Mouse (Mus musculus): ENCODE data around the gene Hoxa11. TPM values are rescaled to one million over a fixed set of nuclear protein-coding genes. Genes with fewer than 3 reads are reported as not detected.

Hoxa11 gene
- polyA plus RNA-seq, 2 experiments: not detected

DNA sequence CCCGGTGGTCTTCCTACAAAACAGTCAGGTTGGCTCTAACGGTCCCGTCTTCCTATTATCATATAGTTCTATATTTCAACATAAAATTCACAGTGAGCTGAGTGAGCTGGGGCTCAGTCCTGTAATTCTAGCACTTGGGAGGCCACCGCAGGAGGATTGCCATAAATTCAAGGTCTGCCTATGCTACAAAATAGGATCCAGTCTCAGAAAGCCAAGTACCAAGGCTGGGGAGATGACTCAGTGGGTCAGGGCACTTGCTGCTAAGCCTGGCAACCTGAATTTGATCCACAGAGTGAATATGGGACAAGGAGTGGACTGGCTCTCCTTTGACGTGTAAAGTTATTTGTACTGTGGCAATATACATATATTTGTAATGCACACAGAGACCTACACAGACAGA, 38.3 kb upstream of the Hoxa11 start:
- H3K9me3 ChIP-seq (ENCODE audit: control insufficient read depth, low read length): no peaks in the 10 kb centered on the region
- TF ChIP-seq CTCF (IDR thresholded peaks at IDR 0.05; ENCODE audit: low read depth): no peak
- TF ChIP-seq EP300 (IDR thresholded peaks at IDR 0.05; ENCODE audit: low read depth): no peak
- H3K9ac ChIP-seq (replicated peaks): no peak overlapping the region
- ATAC-seq (ENCODE audit: insufficient read depth): no peak
- H3K36me3 ChIP-seq (replicated peaks; ENCODE audit: control insufficient read depth, insufficient read depth, low read depth): no peaks in the 10 kb centered on the region
- H3K4me3 ChIP-seq (ENCODE audit: insufficient read depth in 1 of 2, low read depth in 2 of 2, low read length in 2 of 2): no peak overlapping the region
- no peaks in the 10 kb centered on the region for H3K4me1 ChIP-seq (replicated peaks; ENCODE audit: control insufficient read depth in 2 of 2, insufficient read depth in 2 of 2, low read length in 1 of 2)
- no peak overlapping the region for H3K4me2 ChIP-seq (ENCODE audit: low read depth)
- no peaks in the 10 kb centered on the region; the same call in 1 of the 2 replicates for H3K27me3 ChIP-seq (ENCODE audit: control insufficient read depth, insufficient read depth, low read length)
- H3K27ac ChIP-seq: no peak overlapping the region
- no peak for DNase-seq (ENCODE audit: low read depth in 3 of 3, low spot score in 3 of 3)
- WGBS (ENCODE audit: insufficient replicate concordance): 72% methylated on average over 5 of the region's 5 CpGs

DNA sequence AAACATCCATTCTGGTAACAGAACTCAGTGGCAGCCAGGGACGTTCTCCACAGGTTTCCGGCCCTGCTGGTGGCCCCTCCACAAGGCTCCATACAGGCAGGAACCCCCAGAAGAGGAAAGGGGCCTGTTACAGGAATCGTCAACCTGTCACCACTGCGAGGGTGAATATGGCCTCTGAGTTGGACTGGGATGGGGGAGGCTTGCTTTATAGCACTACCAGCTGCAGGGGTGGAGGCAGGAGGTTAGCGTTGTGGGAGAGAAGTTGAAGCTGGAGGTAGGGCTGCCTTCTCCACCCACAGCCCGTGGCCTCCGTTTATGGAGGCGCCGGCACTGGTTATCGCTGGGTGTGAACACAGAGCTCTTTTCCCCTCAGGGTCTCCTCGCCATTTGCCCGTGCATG, 35.5 kb upstream of the Hoxa11 start:
- ATAC-seq (ENCODE audit: insufficient read depth) (no peak), DNase-seq (ENCODE audit: low read depth in 3 of 3, low spot score in 3 of 3) (no peak)
- H3K36me3 ChIP-seq (replicated peaks; ENCODE audit: control insufficient read depth, insufficient read depth, low read depth): no peaks in the 10 kb centered on the region
- 46% methylated on average over 12 of the region's 12 CpGs for WGBS (ENCODE audit: insufficient replicate concordance)
- no peaks in the 10 kb centered on the region for H3K4me1 ChIP-seq (replicated peaks; ENCODE audit: control insufficient read depth in 2 of 2, insufficient read depth in 2 of 2, low read length in 1 of 2)
- H3K27me3 ChIP-seq (ENCODE audit: control insufficient read depth, insufficient read depth, low read length): peaks cover 16% of the 10 kb centered on the region
- no peak overlapping the region for H3K4me2 ChIP-seq (ENCODE audit: low read depth)
- no peaks in the 10 kb centered on the region for H3K9me3 ChIP-seq (ENCODE audit: control insufficient read depth, low read length)
- TF ChIP-seq CTCF (IDR thresholded peaks at IDR 0.05; ENCODE audit: low read depth): no peak
- TF ChIP-seq EP300 (IDR thresholded peaks at IDR 0.05; ENCODE audit: low read depth): no peak
- no peak overlapping the region for H3K27ac ChIP-seq
- H3K9ac ChIP-seq (replicated peaks): no peak overlapping the region
- H3K4me3 ChIP-seq (ENCODE audit: insufficient read depth in 1 of 2, low read depth in 2 of 2, low read length in 2 of 2): no peak overlapping the region

DNA sequence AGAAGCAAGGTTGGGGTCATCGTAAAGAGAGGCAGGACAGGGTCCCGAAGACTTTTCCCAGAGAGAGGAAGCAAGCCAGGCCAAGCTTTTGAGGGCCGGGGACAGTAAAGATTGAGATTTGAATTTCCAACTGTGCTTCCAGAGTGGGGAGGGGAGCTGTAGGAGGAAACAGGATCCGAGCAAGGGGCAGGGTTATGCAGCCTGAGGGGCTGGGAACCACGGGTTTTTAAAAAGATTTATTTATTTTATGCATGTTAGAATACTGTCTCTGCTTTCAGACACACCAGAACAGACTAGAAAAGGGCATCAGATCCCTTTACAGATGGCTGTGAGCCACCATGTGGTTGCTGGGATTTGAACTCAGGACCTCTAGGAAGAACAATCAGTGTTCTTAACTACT, 31.3 kb upstream of the Hoxa11 start:
- 7% methylated on average over 5 of the region's 5 CpGs for WGBS (ENCODE audit: insufficient replicate concordance)
- TF ChIP-seq EP300 (IDR thresholded peaks at IDR 0.05; ENCODE audit: low read depth) (no peak), CTCF (IDR thresholded peaks at IDR 0.05; ENCODE audit: low read depth) (no peak)

GRCm38 (mm10) chr6:52276382-52276781, 30.8 kb upstream of the Hoxa11 start:
- no peak for ATAC-seq (ENCODE audit: insufficient read depth)
- Histone ChIP-seq H3K27ac (no peak overlapping the region), H3K4me2 (ENCODE audit: low read depth) (no peak overlapping the region), H3K4me1 (replicated peaks; ENCODE audit: control insufficient read depth in 2 of 2, insufficient read depth in 2 of 2, low read length in 1 of 2) (no peaks in the 10 kb centered on the region), H3K4me3 (ENCODE audit: insufficient read depth in 1 of 2, low read depth in 2 of 2, low read length in 2 of 2) (no peak overlapping the region), H3K27me3 (ENCODE audit: control insufficient read depth, insufficient read depth, low read length) (peaks cover 58% of the 10 kb centered on the region), H3K9ac (replicated peaks) (no peak overlapping the region), H3K9me3 (ENCODE audit: control insufficient read depth, low read length) (no peaks in the 10 kb centered on the region), H3K36me3 (replicated peaks; ENCODE audit: control insufficient read depth, insufficient read depth, low read depth) (no peaks in the 10 kb centered on the region)
- no peak for TF ChIP-seq EP300 (IDR thresholded peaks at IDR 0.05; ENCODE audit: low read depth)
- no peak for TF ChIP-seq CTCF (IDR thresholded peaks at IDR 0.05; ENCODE audit: low read depth)
- 5% methylated on average over 6 of the region's 6 CpGs for WGBS (ENCODE audit: insufficient replicate concordance)
- no peak for DNase-seq (ENCODE audit: low read depth in 3 of 3, low spot score in 3 of 3)

More for the DNA sequence above, 31.3 kb upstream of the Hoxa11 start:
- Histone ChIP-seq H3K27ac (no peak overlapping the region), H3K36me3 (replicated peaks; ENCODE audit: control insufficient read depth, insufficient read depth, low read depth) (no peaks in the 10 kb centered on the region), H3K4me2 (ENCODE audit: low read depth) (no peak overlapping the region), H3K9me3 (ENCODE audit: control insufficient read depth, low read length) (no peaks in the 10 kb centered on the region), H3K4me3 (ENCODE audit: insufficient read depth in 1 of 2, low read depth in 2 of 2, low read length in 2 of 2) (no peak overlapping the region), H3K4me1 (replicated peaks; ENCODE audit: control insufficient read depth in 2 of 2, insufficient read depth in 2 of 2, low read length in 1 of 2) (no peaks in the 10 kb centered on the region), H3K27me3 (ENCODE audit: control insufficient read depth, insufficient read depth, low read length) (peaks cover 56% of the 10 kb centered on the region), H3K9ac (replicated peaks) (no peak overlapping the region)
- DNase-seq (ENCODE audit: low read depth in 3 of 3, low spot score in 3 of 3) (no peak), ATAC-seq (ENCODE audit: insufficient read depth) (no peak)

DNA sequence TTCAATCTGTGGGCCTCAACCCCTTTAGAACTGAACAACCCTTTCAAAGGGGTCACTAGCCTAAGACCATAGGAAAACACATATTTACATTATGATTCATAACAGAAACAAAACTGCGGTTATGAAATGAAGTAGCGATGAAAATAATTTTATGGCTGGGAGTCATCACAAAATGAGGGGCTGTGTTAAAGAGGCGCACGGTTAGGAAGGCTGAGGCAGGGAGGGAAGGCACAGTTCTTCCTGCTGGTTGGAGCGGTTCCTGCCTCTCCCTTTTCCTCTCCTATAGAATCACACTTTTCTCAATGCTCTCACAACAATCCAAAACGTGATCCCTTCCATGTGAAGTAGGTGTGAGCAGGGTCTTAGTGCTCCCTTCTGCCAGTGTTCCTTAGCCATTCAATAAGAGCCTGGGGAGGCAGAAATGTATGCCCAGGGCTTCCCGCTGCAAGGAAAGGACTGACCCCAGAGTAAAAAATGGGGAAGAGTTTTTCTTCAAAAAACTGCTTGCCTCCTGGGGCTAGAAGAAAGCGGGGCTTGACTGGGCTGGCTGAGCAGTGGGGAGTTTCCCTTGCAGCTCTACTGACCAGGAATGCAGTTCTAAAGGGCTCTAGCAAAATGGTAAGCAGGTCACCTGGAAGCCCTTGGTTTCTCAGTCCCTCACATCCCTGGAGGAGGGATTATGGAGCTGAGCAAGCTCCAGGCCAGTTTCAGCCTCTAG, 30.1 kb upstream of the Hoxa11 start:
- DNase-seq (ENCODE audit: low read depth in 3 of 3, low spot score in 3 of 3) (no peak), ATAC-seq (ENCODE audit: insufficient read depth) (no peak)
- no peak overlapping the region for H3K4me2 ChIP-seq (ENCODE audit: low read depth)
- H3K4me3 ChIP-seq (ENCODE audit: insufficient read depth in 1 of 2, low read depth in 2 of 2, low read length in 2 of 2): no peak overlapping the region
- no peaks in the 10 kb centered on the region for H3K4me1 ChIP-seq (replicated peaks; ENCODE audit: control insufficient read depth in 2 of 2, insufficient read depth in 2 of 2, low read length in 1 of 2)
- no peaks in the 10 kb centered on the region for H3K9me3 ChIP-seq (ENCODE audit: control insufficient read depth, low read length)
- no peak overlapping the region for H3K9ac ChIP-seq (replicated peaks)
- TF ChIP-seq EP300 (IDR thresholded peaks at IDR 0.05; ENCODE audit: low read depth): no peak
- no peak for TF ChIP-seq CTCF (IDR thresholded peaks at IDR 0.05; ENCODE audit: low read depth)
- peaks cover 64% of the 10 kb centered on the region for H3K27me3 ChIP-seq (ENCODE audit: control insufficient read depth, insufficient read depth, low read length)
- no peak overlapping the region for H3K27ac ChIP-seq
- 24% methylated on average over 8 of the region's 8 CpGs for WGBS (ENCODE audit: insufficient replicate concordance)
- H3K36me3 ChIP-seq (replicated peaks; ENCODE audit: control insufficient read depth, insufficient read depth, low read depth): no peaks in the 10 kb centered on the region

Data from liver, embryonic 14.5 days (tissue).